Mouse (Mus musculus) kidney, adult 2 months (tissue): ENCODE measurements around the gene Sfswap.

Source experiments
- CTCF ChIP-seq: fragments of 200-500 bp; conservative IDR thresholded peaks from 2 replicates; pipeline ENCODE4 v1.5.1; 2011; ENCODE audit warnings: low read depth, mild to moderate bottlenecking, control low read depth, low read length, moderate library complexity, mixed read lengths; ENCODE audit not compliant: insufficient read depth, insufficient read length
- POLR2A ChIP-seq: fragments of 200-500 bp; IDR thresholded peaks from one replicate; pipeline ENCODE4 v1.6.1; 2011; ENCODE audit warnings: low read depth, low read length, control low read depth

DNA sequence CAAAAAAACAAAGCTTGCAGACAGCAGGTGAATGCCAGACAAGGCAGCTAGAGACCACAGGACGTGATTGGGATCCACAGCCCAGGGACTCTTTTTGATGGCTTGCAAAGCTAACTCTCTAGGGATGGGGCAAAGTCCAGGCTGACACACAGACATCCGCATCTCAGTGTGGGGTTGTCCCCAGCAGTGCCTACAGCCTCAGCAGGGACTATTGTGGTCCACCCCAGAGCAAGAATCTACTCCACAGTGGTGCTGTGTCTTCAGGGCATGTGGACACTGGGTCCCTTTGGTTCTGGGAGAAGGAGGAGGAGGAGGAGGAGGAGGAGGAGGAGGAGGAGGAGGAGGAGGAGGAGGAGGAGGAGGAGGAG is 45.5 kb upstream of the Sfswap start:
- TF ChIP-seq CTCF = no peak
- no peak for TF ChIP-seq POLR2A
